Mouse (Mus musculus): ENCODE data around the gene Izumo4.

DNA sequence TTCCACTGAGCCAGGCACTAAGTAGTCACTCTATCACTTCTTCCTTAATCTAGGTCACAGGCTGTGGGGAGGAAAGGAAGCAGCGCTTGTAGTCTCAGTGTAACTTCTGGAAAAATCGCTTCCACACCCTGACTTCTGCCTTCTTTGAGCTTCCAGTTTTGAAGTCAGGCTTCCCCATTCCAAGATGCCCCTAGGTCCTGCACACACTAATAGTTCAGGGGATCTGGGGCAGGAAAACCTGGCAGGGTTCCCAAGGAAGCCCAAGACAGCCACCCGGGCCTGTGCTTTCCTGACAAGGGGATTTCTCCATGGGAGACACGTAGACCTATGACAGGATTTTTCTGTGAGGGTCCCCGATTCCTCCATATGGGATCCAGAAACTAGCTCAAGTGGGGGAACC, 39.2 kb downstream of the Izumo4 start:
- TF ChIP-seq CTCF (IDR thresholded peaks at IDR 0.05; ENCODE audit: low read depth) (no peak), EP300 (IDR thresholded peaks at IDR 0.05; ENCODE audit: low read depth) (no peak)
